Mouse (Mus musculus): ENCODE data around the gene Wdtc1.

The Wdtc1 gene

GRCm38 (mm10) chr4:133319667-133320066 is 33.6 kb downstream of the Wdtc1 start:
- no peak for DNase-seq

GRCm38 (mm10) chr4:133315991-133316390 is 37.3 kb downstream of the Wdtc1 start:
- DNase-seq, result no peak

GRCm38 (mm10) chr4:133314896-133315295 is 38.4 kb downstream of the Wdtc1 start:
- DNase-seq, result no peak

- DNase-seq, result peak; percentile 63 to 86
Observed at GRCm38 (mm10) chr4:133309948-133310347, 43.3 kb downstream of the Wdtc1 start.

DNA sequence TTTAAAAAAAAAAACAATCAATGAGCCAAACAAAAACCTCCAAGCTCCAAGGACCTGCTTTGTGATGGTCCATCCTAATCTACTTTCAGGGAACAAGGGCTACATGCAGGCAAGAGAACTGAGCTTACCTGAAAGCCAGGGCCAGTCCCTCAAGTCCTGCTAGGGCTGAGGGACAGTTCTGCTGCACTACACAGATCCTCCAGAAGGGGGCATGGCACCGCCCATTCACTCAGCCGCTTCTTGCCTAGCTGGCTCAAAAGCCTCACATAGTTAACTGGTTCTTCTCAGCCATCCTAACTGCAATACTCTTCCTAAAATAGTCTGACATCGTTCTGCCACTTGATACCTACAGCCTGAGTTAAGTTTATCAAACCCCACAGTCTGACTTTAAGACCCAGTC is 46.0 kb downstream of the Wdtc1 start:
- DNase-seq, result peak in 1 of 2 experiments; percentile 57

DNA sequence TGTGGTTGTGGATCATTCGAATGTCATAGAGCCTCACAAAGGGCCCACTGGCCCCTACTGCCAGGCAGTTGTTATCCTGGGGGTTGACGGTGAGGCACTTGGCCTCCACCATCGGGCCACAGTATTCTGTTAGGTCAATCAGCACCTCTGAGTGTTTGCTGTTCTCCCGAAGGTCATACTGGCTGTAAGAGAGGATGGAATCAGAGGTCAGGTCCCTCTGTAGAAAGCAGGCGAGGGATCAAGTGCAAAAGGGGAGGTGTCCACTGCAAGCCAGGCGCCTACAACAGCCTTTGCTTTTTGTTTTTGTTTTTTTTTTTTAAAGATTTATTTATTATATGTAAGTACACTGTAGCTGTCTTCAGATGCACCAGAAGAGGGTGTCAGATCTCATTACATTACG is 47.5 kb downstream of the Wdtc1 start:
- DNase-seq, result no peak

GRCm38 (mm10) chr4:133304770-133305169 is 48.5 kb downstream of the Wdtc1 start:
- DNase-seq, result no peak

- DNase-seq, result no peak
Observed at GRCm38 (mm10) chr4:133302668-133303067, 50.6 kb downstream of the Wdtc1 start.

GRCm38 (mm10) chr4:133301802-133302201 is 51.5 kb downstream of the Wdtc1 start:
- peak in 1 of 2 experiments; percentile 70 for DNase-seq

DNA sequence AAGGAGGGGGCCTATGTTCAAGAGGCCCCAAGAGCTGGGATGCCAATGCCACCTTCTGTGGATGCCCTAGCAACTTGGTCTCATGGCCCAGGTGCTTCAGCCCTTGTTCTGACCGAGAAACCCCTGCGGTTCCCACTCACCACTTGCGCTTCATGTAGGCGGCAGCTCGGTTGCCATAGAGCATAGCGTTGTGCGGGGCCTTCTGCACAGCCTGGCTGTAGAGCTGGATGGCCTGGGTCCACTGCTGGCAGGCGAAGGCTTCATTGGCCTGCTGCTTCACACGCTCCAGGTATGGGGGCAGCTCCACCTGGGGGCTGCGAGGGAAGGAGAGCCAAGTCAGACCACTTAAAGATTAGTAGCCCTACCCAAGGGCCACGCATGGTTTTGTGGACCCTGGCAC is 52.9 kb downstream of the Wdtc1 start:
- DNase-seq, result no peak

DNA sequence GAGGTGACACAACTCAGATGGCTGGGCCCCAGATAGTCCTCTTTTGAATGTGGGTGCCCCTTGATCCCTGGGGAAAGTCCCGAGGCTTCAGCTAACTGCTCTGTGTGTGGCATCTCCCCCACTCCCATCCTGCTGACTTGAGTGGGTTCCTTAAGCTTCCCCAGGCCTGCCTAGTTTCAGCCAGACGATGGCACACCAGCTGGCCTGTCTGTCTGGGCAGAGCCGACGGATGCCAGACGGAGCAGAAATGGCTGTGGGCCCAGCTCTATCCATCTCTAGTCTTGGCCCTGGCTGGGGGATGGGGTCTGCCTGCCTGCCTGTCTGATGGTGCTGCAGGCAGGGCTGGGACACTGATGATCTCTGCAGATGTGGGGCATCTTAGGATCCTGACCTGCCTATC is 53.6 kb downstream of the Wdtc1 start:
- no peak for DNase-seq

DNA sequence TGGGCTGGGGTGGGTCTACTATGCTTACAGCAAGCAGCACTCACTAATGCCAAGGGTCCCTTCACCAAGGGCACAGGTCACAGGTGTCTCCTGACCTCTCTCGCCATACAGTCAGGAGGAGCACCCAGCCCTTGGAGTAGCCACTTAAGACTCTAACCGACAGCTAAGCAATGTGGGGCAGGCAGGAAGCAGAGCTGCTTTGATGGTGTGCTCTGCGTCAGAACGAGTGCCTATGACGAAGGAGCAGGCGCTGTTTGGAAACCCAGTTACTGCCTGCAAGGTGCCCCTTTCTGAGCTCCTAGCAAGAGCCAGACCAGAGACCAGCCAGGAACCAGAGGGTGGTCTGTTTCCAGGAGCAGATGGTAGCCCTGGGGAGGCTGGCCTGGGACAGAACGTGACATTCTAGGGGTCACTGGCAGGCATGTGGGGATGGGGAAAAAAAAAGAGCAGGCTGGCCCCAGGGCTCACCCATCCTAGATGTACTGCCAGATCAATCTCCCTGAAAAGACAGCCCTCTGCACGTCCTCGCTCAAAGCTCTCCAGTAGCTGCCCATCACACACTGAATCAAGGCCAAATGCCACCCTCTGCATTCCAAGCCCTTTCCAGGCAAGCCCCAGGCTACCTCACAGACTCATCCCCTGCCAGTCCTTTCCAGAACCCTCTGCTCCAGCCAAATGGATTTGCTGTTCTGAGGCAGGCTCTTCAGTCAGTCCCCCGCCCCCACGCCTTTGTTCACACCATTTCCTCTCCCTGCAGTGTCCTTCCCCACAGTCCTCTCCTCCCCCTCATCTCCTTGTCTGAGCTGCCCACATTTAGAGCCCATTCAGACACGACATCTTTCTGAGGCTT is 54.5 kb downstream of the Wdtc1 start:
- no peak for DNase-seq

GRCm38 (mm10) chr4:133297801-133298238 is 55.5 kb downstream of the Wdtc1 start:
- peak; percentile 60 to 75 for DNase-seq

- no peak for DNase-seq
Observed at GRCm38 (mm10) chr4:133297360-133297759, 55.9 kb downstream of the Wdtc1 start.

DNA sequence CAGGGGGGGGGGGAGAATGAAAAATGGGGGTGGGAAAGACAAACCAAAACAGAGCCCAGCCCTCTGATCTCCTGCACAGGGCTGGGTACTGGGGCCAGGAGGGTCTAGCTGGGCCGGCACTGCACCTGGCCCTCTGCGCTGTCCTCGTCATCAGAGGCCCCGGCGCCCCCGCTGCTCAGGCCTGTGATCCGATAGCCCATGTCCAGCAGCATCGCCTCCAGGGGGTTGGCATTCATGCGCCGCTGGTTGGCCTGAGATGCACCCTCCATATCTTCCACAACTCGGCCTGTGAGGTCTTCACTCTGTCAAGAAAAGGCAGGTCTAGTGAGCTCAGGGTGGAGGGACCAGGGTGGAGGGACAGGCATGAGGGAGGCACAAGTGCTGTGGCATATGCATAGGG is 59.2 kb downstream of the Wdtc1 start:
- no peak for DNase-seq

GRCm38 (mm10) chr4:133292901-133293843 is 60.1 kb downstream of the Wdtc1 start:
- no peak for DNase-seq

DNA sequence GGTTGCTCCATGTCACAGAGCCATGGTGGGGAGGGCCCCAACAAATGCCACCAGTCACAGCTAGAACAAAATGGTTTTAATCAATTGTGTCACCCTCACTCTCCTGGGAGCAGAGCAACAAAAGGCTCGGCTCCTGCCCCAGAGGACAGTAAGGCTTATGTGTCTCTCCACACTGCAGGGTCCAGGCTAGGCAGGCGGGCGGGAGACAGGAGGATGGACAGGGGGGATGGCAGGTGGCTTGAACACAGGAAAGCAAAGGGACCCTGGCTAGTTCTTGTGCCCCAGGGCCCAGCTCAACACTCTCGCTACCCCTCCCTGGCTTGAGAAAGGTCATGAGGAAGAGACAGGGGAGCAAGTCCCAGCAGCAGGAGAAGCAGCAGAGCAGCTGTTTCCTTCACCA is 60.9 kb downstream of the Wdtc1 start:
- DNase-seq, result no peak

GRCm38 (mm10) chr4:133291255-133291654 is 62.0 kb downstream of the Wdtc1 start:
- no peak for DNase-seq

GRCm38 (mm10) chr4:133286476-133287077 is 66.7 kb downstream of the Wdtc1 start:
- no peak for DNase-seq

- DNase-seq, result no peak
Observed at GRCm38 (mm10) chr4:133285950-133286349, 67.3 kb downstream of the Wdtc1 start.

- no peak for DNase-seq
Observed at GRCm38 (mm10) chr4:133285299-133285698, 68.0 kb downstream of the Wdtc1 start.

GRCm38 (mm10) chr4:133282656-133283055 is 70.6 kb downstream of the Wdtc1 start:
- DNase-seq, result no peak

DNA sequence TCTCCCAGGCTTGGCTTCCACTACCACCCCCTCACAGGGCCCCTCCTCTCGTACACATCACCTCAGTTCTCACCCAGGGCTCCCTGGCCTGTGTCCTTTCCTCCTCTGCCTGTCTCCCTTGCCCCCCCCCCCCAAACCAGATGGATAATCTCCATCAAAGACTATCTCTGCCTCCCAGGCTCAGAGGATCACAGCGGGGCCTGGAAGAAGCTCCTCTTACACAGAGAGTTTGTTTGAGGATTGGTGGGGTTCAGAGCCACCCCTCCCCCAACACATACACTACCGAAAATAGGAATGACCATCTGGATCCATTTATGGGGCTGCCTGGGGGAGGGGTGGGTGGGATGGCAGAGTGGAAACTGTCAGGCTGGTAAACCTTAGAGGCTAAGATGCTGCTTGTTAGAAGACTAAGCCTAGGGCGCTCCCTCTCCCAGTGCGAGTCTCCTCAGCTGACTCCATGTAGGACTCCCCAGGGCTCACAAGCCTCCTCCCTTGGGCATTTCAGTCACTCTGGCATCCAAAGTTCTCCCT is 71.3 kb downstream of the Wdtc1 start:
- no peak for DNase-seq
